Mouse (Mus musculus): Measurements from ENCODE around the gene Per1. TPM values are rescaled to one million over a fixed set of nuclear protein-coding genes. Genes with fewer than 3 reads are reported as not detected.
A peak's percentile ranks its signal among the peaks of the same experiment; 100 is the strongest.

Gene Per1
- polyA plus RNA-seq, 2 experiments, result 19.3 to 22.5 TPM

GRCm38 (mm10) chr11:69081613-69082012 is 13.4 kb upstream of the Per1 start:
- Histone ChIP-seq H3K4me1 (ENCODE audit: control insufficient read depth, insufficient read depth, low read length) (no peaks in the 10 kb centered on the region), H3K9ac (ENCODE audit: low read depth, low read length, severe bottlenecking) (no peak overlapping the region), H3K9me3 (ENCODE audit: control insufficient read depth, low read length) (no peaks in the 10 kb centered on the region), H3K27me3 (ENCODE audit: control insufficient read depth, insufficient read depth, low read length) (no peaks in the 10 kb centered on the region), H3K27ac (replicated peaks; ENCODE audit: low read depth, low read length) (no peak overlapping the region), H3K36me3 (ENCODE audit: control insufficient read depth, insufficient read depth, low read length) (no peaks in the 10 kb centered on the region), H3K4me2 (replicated peaks; ENCODE audit: low read depth, low read length, severe bottlenecking) (no peak overlapping the region), H3K4me3 (replicated peaks; ENCODE audit: low read length) (no peak overlapping the region)
- no peak for TF ChIP-seq POLR2A (IDR thresholded peaks at IDR 0.05; ENCODE audit: borderline replicate concordance, extremely low read depth, insufficient read depth, insufficient read length)
- ATAC-seq (ENCODE audit: low FRiP score, low read depth), result no peak
- WGBS, result 85% methylated on average over 7 of the region's 7 CpGs
- no peak for DNase-seq (ENCODE audit: low spot score)

- H3K9me3 ChIP-seq (ENCODE audit: control insufficient read depth, low read length), result no peaks in the 10 kb centered on the region
- no peak for TF ChIP-seq POLR2A (IDR thresholded peaks at IDR 0.05; ENCODE audit: borderline replicate concordance, extremely low read depth, insufficient read depth, insufficient read length)
- H3K36me3 ChIP-seq (ENCODE audit: control insufficient read depth, insufficient read depth, low read length), result peaks cover 12% of the 10 kb centered on the region
- ATAC-seq (ENCODE audit: low FRiP score, low read depth), result no peak
- WGBS, result 53% methylated on average over 6 of the region's 6 CpGs
- H3K4me3 ChIP-seq (replicated peaks; ENCODE audit: low read length), result no peak overlapping the region
- no peak for DNase-seq (ENCODE audit: low spot score)
- no peak overlapping the region for H3K9ac ChIP-seq (ENCODE audit: low read depth, low read length, severe bottlenecking)
- no peak overlapping the region for H3K4me2 ChIP-seq (replicated peaks; ENCODE audit: low read depth, low read length, severe bottlenecking)
- H3K27me3 ChIP-seq (ENCODE audit: control insufficient read depth, insufficient read depth, low read length), result no peaks in the 10 kb centered on the region
- no peak overlapping the region for H3K27ac ChIP-seq (replicated peaks; ENCODE audit: low read depth, low read length)
- peaks cover 18% of the 10 kb centered on the region for H3K4me1 ChIP-seq (ENCODE audit: control insufficient read depth, insufficient read depth, low read length)
Observed at GRCm38 (mm10) chr11:69085608-69086007, 9.4 kb upstream of the Per1 start.

- TF ChIP-seq POLR2A (IDR thresholded peaks at IDR 0.05; ENCODE audit: borderline replicate concordance, extremely low read depth, insufficient read depth, insufficient read length), result no peak
- 56% methylated on average over 6 of the region's 6 CpGs for WGBS
- Histone ChIP-seq H3K27me3 (ENCODE audit: control insufficient read depth, insufficient read depth, low read length) (no peaks in the 10 kb centered on the region), H3K9me3 (ENCODE audit: control insufficient read depth, low read length) (no peaks in the 10 kb centered on the region), H3K36me3 (ENCODE audit: control insufficient read depth, insufficient read depth, low read length) (peaks cover 20% of the 10 kb centered on the region), H3K4me3 (replicated peaks; ENCODE audit: low read length) (no peak overlapping the region), H3K27ac (replicated peaks; ENCODE audit: low read depth, low read length) (no peak overlapping the region), H3K9ac (ENCODE audit: low read depth, low read length, severe bottlenecking) (no peak overlapping the region), H3K4me2 (replicated peaks; ENCODE audit: low read depth, low read length, severe bottlenecking) (no peak overlapping the region), H3K4me1 (ENCODE audit: control insufficient read depth, insufficient read depth, low read length) (peaks cover 19% of the 10 kb centered on the region)
- DNase-seq (ENCODE audit: low spot score), result no peak
- ATAC-seq (ENCODE audit: low FRiP score, low read depth), result no peak
Observed at GRCm38 (mm10) chr11:69086390-69086789, 8.6 kb upstream of the Per1 start.

- Histone ChIP-seq H3K27ac (replicated peaks; ENCODE audit: low read depth, low read length) (no peak overlapping the region; the same call in 1 of the 2 replicates), H3K4me2 (replicated peaks; ENCODE audit: low read depth, low read length, severe bottlenecking) (no peak overlapping the region), H3K4me3 (replicated peaks; ENCODE audit: low read length) (no peak overlapping the region), H3K9ac (ENCODE audit: low read depth, low read length, severe bottlenecking) (no peak overlapping the region), H3K9me3 (ENCODE audit: control insufficient read depth, low read length) (no peaks in the 10 kb centered on the region), H3K27me3 (ENCODE audit: control insufficient read depth, insufficient read depth, low read length) (no peaks in the 10 kb centered on the region), H3K4me1 (ENCODE audit: control insufficient read depth, insufficient read depth, low read length) (peaks cover 19% of the 10 kb centered on the region), H3K36me3 (ENCODE audit: control insufficient read depth, insufficient read depth, low read length) (peaks cover 26% of the 10 kb centered on the region)
- 31% methylated on average over 4 of the region's 4 CpGs for WGBS
- DNase-seq (ENCODE audit: low spot score), result no peak
- ATAC-seq (ENCODE audit: low FRiP score, low read depth), result no peak
- TF ChIP-seq POLR2A (IDR thresholded peaks at IDR 0.05; ENCODE audit: borderline replicate concordance, extremely low read depth, insufficient read depth, insufficient read length), result no peak
Observed at GRCm38 (mm10) chr11:69087082-69087481, 7.9 kb upstream of the Per1 start.

GRCm38 (mm10) chr11:69087597-69087996 is 7.4 kb upstream of the Per1 start:
- WGBS, result 56% methylated on average over 2 of the region's 2 CpGs
- Histone ChIP-seq H3K36me3 (ENCODE audit: control insufficient read depth, insufficient read depth, low read length) (peaks cover 32% of the 10 kb centered on the region), H3K9ac (ENCODE audit: low read depth, low read length, severe bottlenecking) (peak overlapping the region; percentile 99; the same call in 1 of the 2 replicates), H3K4me3 (replicated peaks; ENCODE audit: low read length) (no peak overlapping the region), H3K4me2 (replicated peaks; ENCODE audit: low read depth, low read length, severe bottlenecking) (peak overlapping the region; percentile 90), H3K27me3 (ENCODE audit: control insufficient read depth, insufficient read depth, low read length) (no peaks in the 10 kb centered on the region), H3K9me3 (ENCODE audit: control insufficient read depth, low read length) (no peaks in the 10 kb centered on the region), H3K27ac (replicated peaks; ENCODE audit: low read depth, low read length) (no peak overlapping the region; the same call in 1 of the 2 replicates), H3K4me1 (ENCODE audit: control insufficient read depth, insufficient read depth, low read length) (peaks cover 19% of the 10 kb centered on the region)
- DNase-seq (ENCODE audit: low spot score) (no peak), ATAC-seq (ENCODE audit: low FRiP score, low read depth) (no peak)
- TF ChIP-seq POLR2A (IDR thresholded peaks at IDR 0.05; ENCODE audit: borderline replicate concordance, extremely low read depth, insufficient read depth, insufficient read length), result no peak

All from limb, embryonic 14.5 days (tissue).